Comparison of ENCODE assay signal across 18 mouse cellular contexts in genomic region chr2:84762818-84763217, GRCm38 (mm10). TPM values are rescaled to one million over a fixed set of nuclear protein-coding genes. Genes with fewer than 3 reads are reported as not detected.
"Had no signal": no experiment of that assay in that cellular context is flagged by ENCODE, and none has a peak within 500 bp of the region (broad histone marks: within the 10 kb centered on the region; RNA-seq: fewer than 3 reads in every experiment).

No protein-coding gene starts in this region.

- H3K9me3 ChIP-seq: limb, embryonic 13.5 days; liver, embryonic 12.5 days; liver, embryonic 15.5 days had no signal

- H3K27ac ChIP-seq: limb, embryonic 13.5 days; liver, embryonic 12.5 days; liver, embryonic 15.5 days; stomach, postnatal 0 days had no signal

- H3K36me3 ChIP-seq: limb, embryonic 13.5 days; liver, embryonic 12.5 days; liver, embryonic 15.5 days had no signal

- ATAC-seq: hindbrain, embryonic 16.5 days; intestine, embryonic 16.5 days; liver, embryonic 12.5 days had no signal

- H3K4me1 ChIP-seq: limb, embryonic 13.5 days; liver, embryonic 12.5 days; liver, embryonic 15.5 days had no signal

- H3K4me2 ChIP-seq: limb, embryonic 13.5 days; liver, embryonic 12.5 days; liver, embryonic 15.5 days; midbrain, embryonic 11.5 days had no signal

- H3K27me3 ChIP-seq: limb, embryonic 13.5 days had no signal

- H3K9ac ChIP-seq: limb, embryonic 13.5 days; liver, embryonic 12.5 days; liver, embryonic 15.5 days had no signal

- H3K4me3 ChIP-seq: limb, embryonic 13.5 days; liver, embryonic 12.5 days; liver, embryonic 15.5 days had no signal

- DNase-seq: kidney, postnatal 10 days; kidney, postnatal 36 days; left cerebral cortex, postnatal 4 days; lung, adult 2 months; lung, postnatal 14 days; lung, postnatal 4 days; midbrain, embryonic 14.5 days; thymus, adult 2 months; thymus, postnatal 14 days had no signal

RNA-seq across cellular contexts. Expression of gene Serping1, which starts 12.4 kb away (rescaled TPM):
- total RNA-seq: megakaryocyte progenitor cell, adult 5-6 weeks; megakaryocyte-erythroid progenitor cell, adult 5-6 weeks had no signal
